Mouse (Mus musculus) R1 (cell line): ENCODE data around the gene Camta1.
"Not testable (repeated sequence)": the region's sequence is repeated elsewhere in the genome, so short reads cannot be mapped to it uniquely, and the experiment has no call there.

Experiments
- DNase-seq: peaks from one replicate; pipeline ENCODE4 v3.0.0-alpha.2; 2018; ENCODE audit warnings: low read depth, low spot score

Camta1 gene

GRCm38 (mm10) chr4:150902062-150902461 is 959.6 kb downstream of the Camta1 start:
- no peak for DNase-seq

- DNase-seq = peak; percentile 87
Measured at GRCm38 (mm10) chr4:150901651-150902050, 960.0 kb downstream of the Camta1 start.

GRCm38 (mm10) chr4:150900486-150900885 is 961.2 kb downstream of the Camta1 start:
- peak; percentile 60 for DNase-seq

- DNase-seq = peak; percentile 84
Measured at GRCm38 (mm10) chr4:150898716-150899365, 962.8 kb downstream of the Camta1 start.

- no peak for DNase-seq
Measured at GRCm38 (mm10) chr4:150896896-150897624, 964.6 kb downstream of the Camta1 start.

GRCm38 (mm10) chr4:150894718-150895501 is 966.8 kb downstream of the Camta1 start:
- no peak for DNase-seq

- DNase-seq = no peak
Measured at GRCm38 (mm10) chr4:150891308-150891707, 970.4 kb downstream of the Camta1 start.

- no peak for DNase-seq
Measured at GRCm38 (mm10) chr4:150889955-150890315, 971.7 kb downstream of the Camta1 start.

GRCm38 (mm10) chr4:150889273-150889954 is 972.3 kb downstream of the Camta1 start:
- DNase-seq = peak; percentile 95

- DNase-seq = peak; percentile 62
Measured at GRCm38 (mm10) chr4:150888492-150888891, 973.2 kb downstream of the Camta1 start.

- peak; percentile 62 for DNase-seq
Measured at GRCm38 (mm10) chr4:150887903-150888302, 973.8 kb downstream of the Camta1 start.

- no peak for DNase-seq
Measured at GRCm38 (mm10) chr4:150882632-150883031, 979.0 kb downstream of the Camta1 start.

GRCm38 (mm10) chr4:150880364-150880763 is 981.3 kb downstream of the Camta1 start:
- DNase-seq = peak; percentile 95

GRCm38 (mm10) chr4:150879631-150880030 is 982.0 kb downstream of the Camta1 start:
- DNase-seq = peak; percentile 74

GRCm38 (mm10) chr4:150875393-150875792 is 986.3 kb downstream of the Camta1 start:
- no peak for DNase-seq

- DNase-seq = not testable (repeated sequence)
Measured at GRCm38 (mm10) chr4:150874416-150874815, 987.3 kb downstream of the Camta1 start.

GRCm38 (mm10) chr4:150872681-150873080 is 989.0 kb downstream of the Camta1 start:
- DNase-seq = no peak

- DNase-seq = peak; percentile 17
Measured at GRCm38 (mm10) chr4:150872139-150872651, 989.5 kb downstream of the Camta1 start.

GRCm38 (mm10) chr4:150871392-150872138 is 990.1 kb downstream of the Camta1 start:
- DNase-seq = peak; percentile 88

GRCm38 (mm10) chr4:150870963-150871391 is 990.7 kb downstream of the Camta1 start:
- no peak for DNase-seq
